Mouse (Mus musculus): ENCODE results near the gene Hsd17b1. TPM values are rescaled to one million over a fixed set of nuclear protein-coding genes. Genes with fewer than 3 reads are reported as not detected.
"Not testable (repeated sequence)": the region's sequence is repeated elsewhere in the genome, so short reads cannot be mapped to it uniquely, and the experiment has no call there.

Hsd17b1 gene
- total RNA-seq, 2 experiments from 2014 or later = 0.20 to 0.21 TPM

GRCm38 (mm10) chr11:101124494-101124893 lies 46.3 kb downstream of the Hsd17b1 start:
- not testable (repeated sequence) for DNase-seq (ENCODE audit: low spot score in 2 of 2)

DNA sequence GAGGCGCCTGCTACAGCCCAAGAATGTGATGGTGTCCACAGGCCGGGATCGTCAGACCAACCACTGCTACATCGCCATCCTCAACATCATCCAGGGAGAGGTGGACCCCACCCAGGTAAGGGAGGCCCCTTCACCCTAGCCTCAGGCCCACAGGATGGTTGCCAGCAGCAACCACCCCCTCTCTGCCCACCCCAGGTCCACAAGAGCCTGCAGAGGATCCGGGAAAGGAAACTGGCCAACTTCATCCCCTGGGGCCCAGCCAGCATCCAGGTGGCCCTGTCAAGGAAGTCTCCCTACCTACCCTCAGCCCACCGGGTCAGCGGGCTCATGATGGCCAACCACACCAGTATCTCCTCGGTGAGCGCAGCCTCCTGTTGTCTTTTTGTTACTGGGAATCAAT lies 46.8 kb downstream of the Hsd17b1 start:
- not testable (repeated sequence) for DNase-seq (ENCODE audit: low spot score in 2 of 2)

GRCm38 (mm10) chr11:101127075-101127474 lies 48.9 kb downstream of the Hsd17b1 start:
- no peak for DNase-seq (ENCODE audit: low spot score in 2 of 2)

- no peak for DNase-seq (ENCODE audit: low spot score in 2 of 2)
These were observed 50.9 kb downstream of the Hsd17b1 start for GRCm38 (mm10) chr11:101128996-101129577.

Small RNA genes within 50 kb of the gene (microRNA-seq; reads per million reads assigned to microRNA genes)
- gene Mir6928 = not detected

Other genes with a start within 250 kb of the Hsd17b1 start
- gene Stat5b, start 227.7 kb upstream of the Hsd17b1 start, total RNA-seq (2021) = 10 to 100 TPM; 76.1 to 90.4 TPM
- gene Stat5a, start 219.1 kb upstream of the Hsd17b1 start, total RNA-seq (2021) = 10 to 100 TPM; 35.6 to 41.4 TPM
- gene Stat3, start 138.9 kb upstream of the Hsd17b1 start, total RNA-seq (2021) = 10 to 100 TPM; 71.5 to 75.1 TPM
- 100 to 1,000 TPM; 385 to 413 TPM for gene Cavin1, start 107.5 kb upstream of the Hsd17b1 start, total RNA-seq (2021)
- 10 to 100 TPM; 70.3 to 73.5 TPM for gene Atp6v0a1, start 69.0 kb upstream of the Hsd17b1 start, total RNA-seq (2021)
- 10 to 100 TPM; 11.4 to 12.8 TPM for gene Naglu, start 8.4 kb upstream of the Hsd17b1 start, total RNA-seq (2021)
- 10 to 100 TPM; 15.1 to 17.8 TPM for gene Coasy, start 4.2 kb downstream of the Hsd17b1 start, total RNA-seq (2021)
- gene Mlx, start 8.9 kb downstream of the Hsd17b1 start, total RNA-seq (2021) = 10 to 100 TPM; 13.1 to 13.4 TPM
- 1 to 10 TPM; 4.9 to 6.2 TPM for gene Psmc3ip, start 17.0 kb downstream of the Hsd17b1 start, total RNA-seq (2021)
- gene Retreg3, start 41.5 kb downstream of the Hsd17b1 start, total RNA-seq (2021) = 10 to 100 TPM; 41.6 to 42.9 TPM
- gene Tubg1, start 41.5 kb downstream of the Hsd17b1 start, total RNA-seq (2021) = 10 to 100 TPM; 39.3 to 42.1 TPM
- gene Tubg2, start 77.5 kb downstream of the Hsd17b1 start, total RNA-seq (2021) = 1 to 10 TPM; 6.8 TPM
- 1 to 10 TPM; 3.2 to 4.1 TPM for gene Cntnap1, start 92.1 kb downstream of the Hsd17b1 start, total RNA-seq (2021)
- gene Plekhh3, start 92.9 kb downstream of the Hsd17b1 start, total RNA-seq (2021) = 10 to 100 TPM; 39.5 to 41.4 TPM
- gene Ccr10, start 97.0 kb downstream of the Hsd17b1 start, total RNA-seq (2021) = under 1 TPM; 0.36 to 0.37 TPM
- 10 to 100 TPM; 19.3 to 24.6 TPM for gene Ezh1, start 148.1 kb downstream of the Hsd17b1 start, total RNA-seq (2021)
- 10 to 100 TPM; 82.6 to 85.8 TPM for gene Ramp2, start 167.6 kb downstream of the Hsd17b1 start, total RNA-seq (2021)
- gene Vps25, start 175.3 kb downstream of the Hsd17b1 start, total RNA-seq (2021) = 10 to 100 TPM; 48.6 to 48.8 TPM
- gene Wnk4, start 182.2 kb downstream of the Hsd17b1 start, total RNA-seq (2021) = 1 to 10 TPM in 1 of 2 experiments, under 1 TPM in 1; 0.83 to 1.7 TPM
- under 1 TPM; 0.32 to 0.39 TPM for gene Cntd1, start 200.6 kb downstream of the Hsd17b1 start, total RNA-seq (2021)
- 10 to 100 TPM; 59.8 to 71.2 TPM for gene Coa3, start 200.7 kb downstream of the Hsd17b1 start, total RNA-seq (2021)
- 10 to 100 TPM; 82.5 to 86.9 TPM for gene Becn1, start 223.9 kb downstream of the Hsd17b1 start, total RNA-seq (2021)
- 10 to 100 TPM; 62.6 to 84.7 TPM for gene Psme3, start 237.8 kb downstream of the Hsd17b1 start, total RNA-seq (2021)
- gene Aoc2, start 246.7 kb downstream of the Hsd17b1 start, total RNA-seq (2021) = 1 to 10 TPM; 2.8 to 3.0 TPM